Mouse (Mus musculus) testis, adult 2 months (tissue): Measurements from ENCODE around the gene Kifc1.

Experiments
- CTCF ChIP-seq: fragments of 200-500 bp; IDR thresholded peaks from 2 replicates; pipeline ENCODE4 v1.5.1; 2012; ENCODE audit warnings: low read depth, mild to moderate bottlenecking, inconsistent platforms, low read length, moderate library complexity; ENCODE audit not compliant: control insufficient read depth, insufficient read depth, insufficient replicate concordance
- POLR2A ChIP-seq: fragments of 200-500 bp; IDR thresholded peaks from 2 replicates; pipeline ENCODE4 v1.6.1; 2012; ENCODE audit warnings: low read depth, mild to moderate bottlenecking, inconsistent platforms, low read length, moderate library complexity; ENCODE audit not compliant: control insufficient read depth

- TF ChIP-seq CTCF, result no peak
- no peak for TF ChIP-seq POLR2A
Observed at GRCm38 (mm10) chr17:33908331-33909076, 18.0 kb upstream of the Kifc1 start.
